Mouse (Mus musculus) left cerebral cortex, postnatal 10 days (tissue): ENCODE measurements around the gene Muc2. TPM values are rescaled to one million over a fixed set of nuclear protein-coding genes. Genes with fewer than 3 reads are reported as not detected.
A peak's percentile ranks its signal among the peaks of the same experiment; 100 is the strongest.

Source experiments
- DNase-seq, 2 experiments: peaks; one replicate each; pipeline ENCODE4 v3.0.0; 2021 to 2022; ENCODE audit warnings: low spot score in 2 of 2, mixed read lengths in 1 of 2; ENCODE audit errors: extremely low spot score in 1 of 2
- intact Hi-C: fragments of 180-260 bp; cut with DNase I; formaldehyde crosslinking; loops from one replicate; pipeline ENCODE4 v1.15.1; 2025
- total RNA-seq, 2 experiments: library from RNA; stranded (reverse); gene quantifications; 2 replicates each; pipeline ENCODE4 v1.2.3; 2021

The Muc2 gene
- total RNA-seq, 2 experiments from 2014 or later = 0.34 to 0.55 TPM

DNA sequence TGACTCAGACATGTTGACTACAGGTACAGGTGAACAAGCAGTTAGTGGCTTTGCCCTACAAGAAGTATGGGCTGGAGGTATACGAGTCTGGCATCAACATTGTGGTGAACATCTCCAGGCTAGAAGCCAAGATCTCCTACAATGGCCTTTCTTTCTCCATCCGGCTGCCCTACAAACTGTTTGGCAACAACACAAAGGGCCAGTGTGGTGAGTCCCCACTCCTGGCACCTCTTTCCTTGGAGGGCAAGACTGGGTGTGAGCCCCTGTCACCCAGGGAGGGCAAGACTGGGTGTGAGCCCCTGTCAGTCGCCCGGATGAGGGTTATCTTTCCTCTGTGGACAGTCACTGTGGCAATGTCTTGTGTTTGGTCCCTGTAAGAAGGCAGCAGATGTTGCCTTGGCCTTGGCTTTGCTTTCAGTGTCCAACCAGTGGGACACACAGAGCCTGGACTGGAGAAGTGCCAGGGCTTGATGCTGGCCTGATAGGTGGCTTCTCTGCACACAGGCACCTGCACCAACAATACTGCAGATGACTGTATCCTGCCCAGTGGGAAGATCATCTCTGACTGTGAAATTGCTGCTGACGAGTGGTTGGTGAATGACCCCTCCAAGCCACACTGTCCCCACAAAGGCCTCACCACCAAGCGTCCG, 57.4 kb downstream of the Muc2 start:
- intact Hi-C loops = no loop called here
- no peak for DNase-seq

DNA sequence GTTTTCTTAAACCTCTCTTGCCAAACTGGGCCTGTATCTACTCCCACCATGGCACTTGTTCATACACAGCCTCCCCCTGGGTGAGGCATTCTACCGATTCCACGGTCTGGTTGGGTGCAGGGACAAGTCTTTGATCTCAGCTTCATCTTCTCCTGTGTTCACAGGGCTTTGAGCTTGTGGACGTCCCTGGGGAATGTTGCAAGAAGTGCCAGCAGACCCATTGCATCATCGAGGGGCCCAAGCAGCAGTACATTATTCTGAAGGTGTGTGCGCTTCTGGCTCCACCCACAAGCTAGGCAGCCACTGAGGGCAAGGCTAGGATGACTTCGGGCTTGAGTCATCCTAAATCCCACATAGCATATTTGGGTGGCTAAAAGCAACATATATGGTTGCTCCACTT, 62.4 kb downstream of the Muc2 start:
- no peak for DNase-seq
- intact Hi-C loops = no loop called here

DNA sequence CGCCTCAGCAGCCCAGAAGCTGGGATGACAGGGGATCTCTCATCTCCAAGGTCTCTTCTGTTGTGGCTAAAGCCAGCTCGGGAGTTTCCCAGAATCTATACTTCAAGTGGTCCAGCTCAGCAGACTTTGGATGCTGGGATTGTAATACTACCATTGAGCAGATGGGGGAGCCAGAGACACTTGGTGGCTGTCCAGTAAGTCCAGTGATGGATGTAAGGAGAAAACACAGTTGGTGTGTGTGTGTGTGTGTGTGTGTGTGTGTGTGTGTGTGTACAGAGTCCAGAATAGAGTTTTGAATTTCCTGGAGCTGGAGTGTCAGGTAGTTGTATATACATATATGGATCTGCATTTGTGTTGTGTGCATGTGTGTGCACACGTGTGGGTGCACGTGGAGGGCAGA, 65.7 kb downstream of the Muc2 start:
- intact Hi-C loops = no loop called here
- peak; percentile 71 to 74 for DNase-seq

- no peak for DNase-seq
- intact Hi-C loops = no loop called here
These were observed 68.2 kb downstream of the Muc2 start for GRCm38 (mm10) chr7:141758291-141758690.

DNA sequence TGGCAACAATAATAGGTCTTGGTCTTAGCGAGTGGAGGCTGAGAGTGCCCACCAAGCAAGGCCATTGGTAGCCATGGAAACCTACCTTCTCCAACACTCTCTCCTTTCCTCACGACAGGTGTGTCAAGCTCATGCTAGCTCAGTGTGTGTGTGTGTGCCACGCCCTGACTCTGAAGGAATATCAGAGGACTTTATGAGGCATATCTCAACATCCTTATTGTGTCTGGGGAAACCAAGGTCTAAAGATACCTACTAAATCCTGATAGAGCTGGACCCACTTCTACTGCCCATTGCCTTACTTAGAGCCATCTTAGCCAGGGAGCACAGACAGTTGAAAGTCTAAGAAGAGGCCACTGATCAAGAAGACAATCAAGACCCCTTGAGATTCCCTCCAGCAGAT, 80.4 kb downstream of the Muc2 start:
- intact Hi-C loops = no loop called here
- DNase-seq = no peak

DNA sequence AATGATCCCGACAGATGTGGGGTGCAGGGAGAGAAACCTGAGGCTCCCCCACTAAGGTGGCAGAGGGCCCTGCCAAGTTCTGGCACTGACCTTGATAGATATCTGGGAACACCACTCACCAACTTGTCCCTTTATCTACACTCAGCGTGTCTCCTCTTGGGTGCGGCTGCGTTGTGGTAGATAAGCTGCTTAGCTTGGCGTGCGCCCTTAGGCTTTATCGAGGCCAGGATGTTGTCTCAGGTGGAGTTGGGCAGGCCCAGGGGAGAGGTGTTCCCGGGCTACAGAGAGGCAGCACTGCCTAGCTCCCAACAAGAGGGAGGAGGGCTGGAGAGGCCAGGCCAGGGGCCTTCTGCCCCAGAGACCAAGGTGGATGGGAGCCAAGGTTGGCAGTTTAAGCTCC, 80.8 kb downstream of the Muc2 start:
- no peak for DNase-seq
- intact Hi-C loops = no loop called here

DNA sequence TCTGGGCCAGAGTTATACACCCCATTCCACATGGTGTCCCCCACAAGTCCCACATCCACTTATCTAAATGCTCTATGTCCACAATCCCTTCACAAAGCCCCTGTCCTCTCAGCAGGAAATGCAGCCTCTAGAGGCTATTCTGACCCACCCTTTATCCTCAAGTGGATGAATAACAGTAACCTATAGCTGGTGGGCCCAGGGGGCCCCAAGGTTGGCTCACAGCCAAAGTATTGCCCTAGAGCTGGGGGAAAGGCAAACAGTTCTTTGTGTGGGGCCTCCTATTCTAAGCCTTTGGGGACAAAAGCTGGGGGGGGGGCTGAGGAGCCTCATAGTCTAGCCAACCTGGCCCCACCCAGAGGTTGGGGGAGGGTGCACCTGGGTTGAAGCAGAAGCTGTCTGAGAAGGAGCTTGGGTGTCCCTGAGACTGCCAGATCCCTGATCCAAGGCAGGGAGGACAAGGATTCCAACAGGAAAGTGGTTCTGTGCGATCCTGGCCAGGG, 82.0 kb downstream of the Muc2 start:
- intact Hi-C loops = no loop called here
- no peak for DNase-seq

DNA sequence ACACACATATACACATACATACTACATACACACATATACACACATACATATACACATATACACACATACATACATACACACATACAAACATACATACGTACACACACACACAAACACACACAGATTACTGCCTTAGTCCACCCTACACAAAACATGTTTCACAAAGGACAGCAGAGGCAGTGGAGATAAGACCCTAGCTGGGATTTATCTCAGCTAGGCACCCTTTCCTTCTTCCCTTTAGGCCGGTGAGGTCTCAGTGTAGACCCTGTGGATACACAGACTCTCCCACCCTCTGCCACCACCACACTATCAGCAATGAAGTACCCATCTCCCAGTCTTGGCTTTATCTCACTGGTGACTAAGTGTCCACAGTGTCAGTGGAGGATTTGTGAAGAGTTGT, 84.7 kb downstream of the Muc2 start:
- intact Hi-C loops = no loop called here
- DNase-seq = no peak

- intact Hi-C loops = no loop called here
- no peak for DNase-seq
These were observed 86.1 kb downstream of the Muc2 start for GRCm38 (mm10) chr7:141776199-141776598.

DNA sequence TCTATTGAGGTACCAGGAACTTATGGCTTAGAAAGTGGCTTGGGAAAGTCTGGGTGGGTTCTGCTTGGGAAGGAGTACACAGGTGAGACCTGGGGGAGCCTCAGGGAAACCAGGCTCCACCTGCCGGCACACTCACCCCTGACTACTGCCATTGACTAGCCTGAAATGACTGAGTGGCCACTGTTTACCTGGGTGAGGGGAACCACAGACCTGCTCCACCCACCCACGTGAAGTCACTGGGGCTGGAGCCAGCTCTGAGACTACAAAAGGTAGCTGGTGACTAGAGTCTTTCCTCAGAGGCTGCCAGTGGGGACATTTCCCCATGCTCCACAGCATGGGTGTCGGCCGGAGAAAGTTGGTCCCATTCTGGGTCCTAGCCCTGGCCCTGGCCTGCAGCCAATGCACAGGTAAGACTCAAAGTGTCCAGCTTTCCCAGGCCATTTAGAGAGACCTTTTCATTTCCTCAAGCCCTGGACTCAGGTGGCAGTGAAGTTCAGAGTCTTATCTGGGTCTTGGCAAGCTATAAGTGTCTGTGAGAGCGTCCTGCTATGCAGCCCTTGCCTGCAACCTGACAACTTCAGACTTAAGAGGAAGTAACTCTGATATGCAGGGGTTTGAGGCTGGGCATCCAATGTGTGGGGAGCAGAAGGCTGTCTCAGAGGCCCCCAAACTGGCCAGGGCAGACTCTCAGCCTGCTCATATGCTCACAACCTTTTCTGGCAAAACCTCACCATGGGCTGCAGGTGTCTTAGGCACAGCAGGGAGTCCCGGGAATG, 98.7 kb downstream of the Muc2 start, which contains the start of gene Muc5ac:
Gene Muc5ac (plus strand): TSS at position 296 of the 776 bp plus-strand sequence.
- intact Hi-C loops = no loop called here

GRCm38 (mm10) chr7:141794251-141794650, 104.1 kb downstream of the Muc2 start:
- DNase-seq = no peak
- intact Hi-C loops = no loop called here

More for the DNA sequence above, 98.7 kb downstream of the Muc2 start, which contains the start of gene Muc5ac:
- no peak for DNase-seq

- intact Hi-C loops = no loop called here
- DNase-seq = no peak
These were observed 113.1 kb downstream of the Muc2 start for GRCm38 (mm10) chr7:141803206-141803605.

Other genes with a start within 250 kb of the Muc2 start
- 1 to 10 TPM; 1.8 to 2.0 TPM for gene Pidd1, start 246.3 kb upstream of the Muc2 start, total RNA-seq
- 100 to 1,000 TPM; 687 to 705 TPM for gene Rplp2, start 243.0 kb upstream of the Muc2 start, total RNA-seq
- gene Pnpla2, start 235.1 kb upstream of the Muc2 start, total RNA-seq = 10 to 100 TPM; 19.2 to 25.5 TPM
- 1 to 10 TPM; 3.4 to 5.8 TPM for gene Cracr2b, start 229.2 kb upstream of the Muc2 start, total RNA-seq
- 10 to 100 TPM; 31.8 to 33.7 TPM for gene Cd151, start 222.9 kb upstream of the Muc2 start, total RNA-seq
- 10 to 100 TPM; 43.8 to 45.0 TPM for gene Polr2l, start 215.2 kb upstream of the Muc2 start, total RNA-seq
- 10 to 100 TPM; 29.0 to 35.4 TPM for gene Tspan4, start 215.1 kb upstream of the Muc2 start, total RNA-seq
- gene Chid1, start 150.5 kb upstream of the Muc2 start, total RNA-seq = 10 to 100 TPM; 69.2 to 71.1 TPM
- 100 to 1,000 TPM; 257 to 265 TPM for gene Ap2a2, start 128.2 kb upstream of the Muc2 start, total RNA-seq
- not detected for gene Muc6, start 35.0 kb upstream of the Muc2 start, total RNA-seq
- not detected for gene Muc5ac, start 98.6 kb downstream of the Muc2 start, total RNA-seq
- gene Muc5b, start 148.7 kb downstream of the Muc2 start, total RNA-seq = not detected
- gene Tollip, start 228.2 kb downstream of the Muc2 start, total RNA-seq = 100 to 1,000 TPM; 120 to 128 TPM